Mouse (Mus musculus): ENCODE results near the gene Wdr73. TPM values are rescaled to one million over a fixed set of nuclear protein-coding genes. Genes with fewer than 3 reads are reported as not detected.

Wdr73 gene
- polyA plus RNA-seq, 1 experiment from 2014 or later, result 33.4 TPM

- 0 out of 2 replicates have a peak, but pooled peaks cover 4% of the 10 kb centered on the region for H3K36me3 ChIP-seq (ENCODE audit: control insufficient read depth, insufficient read depth, low read length)
- WGBS, result 72% methylated on average over 5 of the region's 5 CpGs
- ATAC-seq, result peak; percentile 18; the same call in 1 of the 2 replicates
Observed at GRCm38 (mm10) chr7:80919647-80920008, 18.6 kb upstream of the Wdr73 start.

GRCm38 (mm10) chr7:80918982-80919646 is 18.0 kb upstream of the Wdr73 start:
- H3K9ac ChIP-seq (ENCODE audit: low read depth, low read length), result no peak overlapping the region
- no peak overlapping the region for H3K4me2 ChIP-seq (ENCODE audit: low read depth, low read length)
- no peak overlapping the region for H3K27ac ChIP-seq (ENCODE audit: low read length)
- peak; percentile 73 for ATAC-seq
- no peaks in the 10 kb centered on the region for H3K27me3 ChIP-seq (replicated peaks; ENCODE audit: control insufficient read depth, insufficient read depth, low read length)
- no peaks in the 10 kb centered on the region for H3K9me3 ChIP-seq (ENCODE audit: control insufficient read depth, low read length)
- H3K36me3 ChIP-seq (ENCODE audit: control insufficient read depth, insufficient read depth, low read length), result 0 out of 2 replicates have a peak, but pooled peaks cover 2% of the 10 kb centered on the region
- no peak overlapping the region for H3K4me3 ChIP-seq (ENCODE audit: low read length)
- WGBS, result 65% methylated on average over 8 of the region's 8 CpGs
- H3K4me1 ChIP-seq (ENCODE audit: control insufficient read depth, insufficient read depth, low read length), result no peaks in the 10 kb centered on the region

More at GRCm38 (mm10) chr7:80919647-80920008, 18.6 kb upstream of the Wdr73 start:
- Histone ChIP-seq H3K9ac (ENCODE audit: low read depth, low read length) (no peak overlapping the region), H3K4me3 (ENCODE audit: low read length) (no peak overlapping the region), H3K9me3 (ENCODE audit: control insufficient read depth, low read length) (no peaks in the 10 kb centered on the region), H3K4me2 (ENCODE audit: low read depth, low read length) (no peak overlapping the region), H3K27me3 (replicated peaks; ENCODE audit: control insufficient read depth, insufficient read depth, low read length) (no peaks in the 10 kb centered on the region), H3K27ac (ENCODE audit: low read length) (no peak overlapping the region), H3K4me1 (ENCODE audit: control insufficient read depth, insufficient read depth, low read length) (no peaks in the 10 kb centered on the region)

GRCm38 (mm10) chr7:80917916-80918465 is 16.9 kb upstream of the Wdr73 start:
- no peak overlapping the region for H3K4me3 ChIP-seq (ENCODE audit: low read length)
- no peaks in the 10 kb centered on the region for H3K27me3 ChIP-seq (replicated peaks; ENCODE audit: control insufficient read depth, insufficient read depth, low read length)
- H3K4me2 ChIP-seq (ENCODE audit: low read depth, low read length), result no peak overlapping the region
- ATAC-seq, result no peak
- 0 out of 2 replicates have a peak, but pooled peaks cover 5% of the 10 kb centered on the region for H3K36me3 ChIP-seq (ENCODE audit: control insufficient read depth, insufficient read depth, low read length)
- no peaks in the 10 kb centered on the region for H3K4me1 ChIP-seq (ENCODE audit: control insufficient read depth, insufficient read depth, low read length)
- H3K9ac ChIP-seq (ENCODE audit: low read depth, low read length), result no peak overlapping the region
- no peaks in the 10 kb centered on the region for H3K9me3 ChIP-seq (ENCODE audit: control insufficient read depth, low read length)
- H3K27ac ChIP-seq (ENCODE audit: low read length), result no peak overlapping the region
- WGBS, result 76% methylated on average over 4 of the region's 4 CpGs

- H3K4me2 ChIP-seq (ENCODE audit: low read depth, low read length), result no peak overlapping the region
- 87% methylated on average over 8 of the region's 8 CpGs for whole genome bisulfite sequencing
- H3K36me3 ChIP-seq (ENCODE audit: control insufficient read depth, insufficient read depth, low read length), result 0 out of 2 replicates have a peak, but pooled peaks cover 5% of the 10 kb centered on the region
- no peaks in the 10 kb centered on the region for H3K9me3 ChIP-seq (ENCODE audit: control insufficient read depth, low read length)
- H3K4me1 ChIP-seq (ENCODE audit: control insufficient read depth, insufficient read depth, low read length), result no peaks in the 10 kb centered on the region
- no peak overlapping the region for H3K27ac ChIP-seq (ENCODE audit: low read length)
- no peak for ATAC-seq
- no peak overlapping the region for H3K4me3 ChIP-seq (ENCODE audit: low read length)
- no peak overlapping the region for H3K9ac ChIP-seq (ENCODE audit: low read depth, low read length)
- no peaks in the 10 kb centered on the region for H3K27me3 ChIP-seq (replicated peaks; ENCODE audit: control insufficient read depth, insufficient read depth, low read length)
Observed at GRCm38 (mm10) chr7:80912496-80912895, 11.4 kb upstream of the Wdr73 start.

GRCm38 (mm10) chr7:80911053-80911452 is 10.0 kb upstream of the Wdr73 start:
- H3K4me3 ChIP-seq (ENCODE audit: low read length), result no peak overlapping the region
- no peak overlapping the region for H3K27ac ChIP-seq (ENCODE audit: low read length)
- peak; percentile 59 for ATAC-seq
- no peaks in the 10 kb centered on the region for H3K27me3 ChIP-seq (replicated peaks; ENCODE audit: control insufficient read depth, insufficient read depth, low read length)
- WGBS, result 75% methylated on average over 7 of the region's 7 CpGs
- H3K36me3 ChIP-seq (ENCODE audit: control insufficient read depth, insufficient read depth, low read length), result 0 out of 2 replicates have a peak, but pooled peaks cover 5% of the 10 kb centered on the region
- H3K4me2 ChIP-seq (ENCODE audit: low read depth, low read length), result no peak overlapping the region
- no peaks in the 10 kb centered on the region for H3K4me1 ChIP-seq (ENCODE audit: control insufficient read depth, insufficient read depth, low read length)
- no peak overlapping the region for H3K9ac ChIP-seq (ENCODE audit: low read depth, low read length)
- no peaks in the 10 kb centered on the region for H3K9me3 ChIP-seq (ENCODE audit: control insufficient read depth, low read length)

GRCm38 (mm10) chr7:80904921-80905515 is 3.9 kb upstream of the Wdr73 start, which contains the start of gene Nmb:
Nmb (minus strand) TSS chr7:80905076.
- Histone ChIP-seq H3K4me2 (ENCODE audit: low read depth, low read length) (peak within 1 kb of the TSS; percentile 93), H3K9me3 (ENCODE audit: control insufficient read depth, low read length) (no peaks in the 10 kb centered on the region), H3K27me3 (replicated peaks; ENCODE audit: control insufficient read depth, insufficient read depth, low read length) (no peaks in the 10 kb centered on the region), H3K4me3 (ENCODE audit: low read length) (peak within 1 kb of the TSS; percentile 54), H3K36me3 (ENCODE audit: control insufficient read depth, insufficient read depth, low read length) (no peaks in the 10 kb centered on the region), H3K27ac (ENCODE audit: low read length) (no peak within 1 kb of the TSS), H3K9ac (ENCODE audit: low read depth, low read length) (peak within 1 kb of the TSS; percentile 70), H3K4me1 (ENCODE audit: control insufficient read depth, insufficient read depth, low read length) (peaks cover 10% of the 10 kb centered on the region)
- 4% methylated on average over 19 of the region's 19 CpGs for WGBS
- peak; percentile 51 for ATAC-seq

GRCm38 (mm10) chr7:80903625-80904422 is 2.8 kb upstream of the Wdr73 start:
- Histone ChIP-seq H3K9me3 (ENCODE audit: control insufficient read depth, low read length) (no peaks in the 10 kb centered on the region), H3K4me3 (ENCODE audit: low read length) (no peak overlapping the region), H3K27me3 (replicated peaks; ENCODE audit: control insufficient read depth, insufficient read depth, low read length) (no peaks in the 10 kb centered on the region), H3K4me2 (ENCODE audit: low read depth, low read length) (no peak overlapping the region), H3K27ac (ENCODE audit: low read length) (no peak overlapping the region), H3K9ac (ENCODE audit: low read depth, low read length) (0 out of 2 replicates have a peak overlapping the region, but pooled peaks have one; percentile 70), H3K4me1 (ENCODE audit: control insufficient read depth, insufficient read depth, low read length) (peaks cover 10% of the 10 kb centered on the region), H3K36me3 (ENCODE audit: control insufficient read depth, insufficient read depth, low read length) (no peaks in the 10 kb centered on the region)
- 90% methylated on average over 11 of the region's 11 CpGs for WGBS
- ATAC-seq, result no peak

GRCm38 (mm10) chr7:80901541-80902274 is 639 bp upstream of the Wdr73 start:
- Histone ChIP-seq H3K27ac (ENCODE audit: low read length) (peak overlapping the region; percentile 81), H3K27me3 (replicated peaks; ENCODE audit: control insufficient read depth, insufficient read depth, low read length) (no peaks in the 10 kb centered on the region), H3K4me2 (ENCODE audit: low read depth, low read length) (peak overlapping the region; percentile 85), H3K4me1 (ENCODE audit: control insufficient read depth, insufficient read depth, low read length) (peaks cover 10% of the 10 kb centered on the region), H3K9me3 (ENCODE audit: control insufficient read depth, low read length) (no peaks in the 10 kb centered on the region), H3K9ac (ENCODE audit: low read depth, low read length) (peak overlapping the region; percentile 76), H3K36me3 (ENCODE audit: control insufficient read depth, insufficient read depth, low read length) (0 out of 2 replicates have a peak, but pooled peaks cover 7% of the 10 kb centered on the region), H3K4me3 (ENCODE audit: low read length) (peak overlapping the region; percentile 80)
- 28% methylated on average over 15 of the region's 15 CpGs for WGBS
- ATAC-seq, result 0 out of 2 replicates have a peak, but pooled peaks have one; percentile 10
